Mouse (Mus musculus): ENCODE data around the gene Gck.

Gene Gck

GRCm38 (mm10) chr11:5872707-5873106 lies 77.2 kb downstream of the Gck start:
- no peak for DNase-seq

GRCm38 (mm10) chr11:5870069-5870468 lies 79.8 kb downstream of the Gck start:
- no peak for DNase-seq

- peak; percentile 56 to 66 for DNase-seq
These were observed 80.5 kb downstream of the Gck start for GRCm38 (mm10) chr11:5869331-5869730.

GRCm38 (mm10) chr11:5868324-5868723 lies 81.6 kb downstream of the Gck start:
- DNase-seq = no peak

- no peak for DNase-seq
These were observed 82.7 kb downstream of the Gck start for GRCm38 (mm10) chr11:5867196-5867595.

GRCm38 (mm10) chr11:5862394-5863105 lies 87.3 kb downstream of the Gck start:
- no peak for DNase-seq

GRCm38 (mm10) chr11:5861678-5862393 lies 88.0 kb downstream of the Gck start, which contains the start of gene Aebp1:
Gene Aebp1, plus strand, starts transcription at chr11:5861947.
- DNase-seq = no peak

- no peak for DNase-seq
These were observed 89.2 kb downstream of the Gck start for GRCm38 (mm10) chr11:5860639-5861038.

- no peak for DNase-seq
These were observed 89.9 kb downstream of the Gck start for GRCm38 (mm10) chr11:5859883-5860550.

GRCm38 (mm10) chr11:5858723-5859122 lies 91.2 kb downstream of the Gck start:
- DNase-seq = no peak

- no peak for DNase-seq
These were observed 93.3 kb downstream of the Gck start for GRCm38 (mm10) chr11:5856479-5857130.

- DNase-seq = peak in 1 of 2 experiments; percentile 50
These were observed 94.0 kb downstream of the Gck start for GRCm38 (mm10) chr11:5855902-5856301.

- no peak for DNase-seq
These were observed 94.4 kb downstream of the Gck start for GRCm38 (mm10) chr11:5855481-5855880.

GRCm38 (mm10) chr11:5852314-5852713 lies 97.6 kb downstream of the Gck start:
- DNase-seq = no peak

GRCm38 (mm10) chr11:5851021-5851736 lies 98.7 kb downstream of the Gck start:
- no peak for DNase-seq
